Mouse (Mus musculus): Measurements from ENCODE around the gene Dtnb.

The Dtnb gene

DNA sequence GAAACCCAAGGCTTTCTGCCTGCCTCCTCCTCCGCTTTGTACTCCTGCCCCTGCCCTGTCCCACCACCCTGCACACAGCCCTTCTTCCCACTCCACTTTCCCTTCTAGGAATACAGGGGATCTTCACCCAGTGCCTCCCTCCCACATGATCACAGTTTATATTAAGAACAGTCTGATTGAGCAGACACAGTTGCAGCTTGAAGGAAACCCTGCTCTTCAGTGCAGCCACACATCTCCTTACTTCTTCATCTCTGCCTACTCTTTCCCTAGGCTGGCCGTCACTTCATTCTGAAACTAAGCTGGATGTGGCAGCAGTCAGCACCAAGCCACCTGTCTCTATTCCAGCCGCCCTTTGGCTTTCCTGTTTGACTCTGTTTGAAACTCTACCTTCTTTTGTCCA lies 201.5 kb downstream of the Dtnb start:
- in situ Hi-C loops (cut with MboI): no loop called here

DNA sequence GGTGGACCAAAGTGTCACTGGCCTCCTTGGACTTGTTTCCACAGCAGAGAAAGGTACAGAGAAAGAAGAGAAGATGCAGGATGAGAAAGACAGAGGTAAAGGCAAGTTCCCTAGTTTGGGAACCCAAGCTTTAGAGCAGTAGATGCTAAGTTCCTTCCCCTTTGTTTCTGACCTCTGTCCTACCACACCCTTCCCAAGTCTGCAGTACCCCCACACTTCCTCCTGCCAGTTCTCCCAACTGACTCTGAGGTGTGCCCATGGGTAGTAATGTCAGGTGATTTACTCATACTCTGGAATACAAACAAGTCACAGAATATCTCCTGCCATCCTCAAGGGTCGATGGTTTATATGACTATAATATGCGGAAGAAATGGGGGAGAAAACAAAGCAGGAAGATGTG lies 203.8 kb downstream of the Dtnb start:
- in situ Hi-C loops (cut with MboI): no loop called here

DNA sequence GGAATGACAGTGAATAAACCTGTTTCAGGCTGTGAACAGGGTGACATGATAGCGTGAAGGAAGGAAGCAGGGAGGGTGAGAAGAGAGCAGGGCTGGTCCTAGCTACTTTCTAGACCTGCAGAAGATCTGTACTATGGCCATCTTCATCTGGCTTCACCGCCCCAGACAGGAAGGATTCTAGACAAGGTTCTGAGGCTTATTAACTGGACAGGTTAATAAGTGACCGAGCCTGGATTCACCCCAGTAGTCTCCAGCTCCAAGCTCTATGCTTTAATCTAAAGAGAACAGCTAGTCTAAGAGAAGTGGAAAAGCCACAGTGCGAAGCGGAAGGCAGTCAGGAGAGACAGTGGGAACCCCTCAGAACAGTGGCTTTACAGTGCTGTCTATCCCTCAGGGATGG lies 205.5 kb downstream of the Dtnb start:
- in situ Hi-C loops (cut with MboI): no loop called here

DNA sequence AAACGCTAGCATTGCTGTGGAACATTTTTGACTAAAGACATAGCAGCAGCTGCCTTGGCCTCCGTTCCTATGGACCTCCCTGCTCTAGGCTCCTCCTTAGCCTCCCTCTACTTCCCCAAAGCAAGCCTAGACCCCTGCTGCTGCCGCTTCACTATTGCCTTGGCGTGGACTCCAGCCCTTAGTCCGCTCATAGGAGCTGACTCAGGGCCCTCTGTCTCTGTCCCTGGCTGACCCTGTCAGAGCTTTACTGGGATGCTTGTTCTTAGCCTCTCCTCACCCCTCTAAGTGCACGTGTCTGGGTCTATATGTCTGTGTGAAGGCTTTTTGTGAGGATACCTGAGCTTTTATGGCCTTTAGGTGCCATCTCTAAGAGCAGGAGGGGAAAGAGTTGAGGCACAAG lies 206.1 kb downstream of the Dtnb start:
- in situ Hi-C loops (cut with MboI): no loop called here

DNA sequence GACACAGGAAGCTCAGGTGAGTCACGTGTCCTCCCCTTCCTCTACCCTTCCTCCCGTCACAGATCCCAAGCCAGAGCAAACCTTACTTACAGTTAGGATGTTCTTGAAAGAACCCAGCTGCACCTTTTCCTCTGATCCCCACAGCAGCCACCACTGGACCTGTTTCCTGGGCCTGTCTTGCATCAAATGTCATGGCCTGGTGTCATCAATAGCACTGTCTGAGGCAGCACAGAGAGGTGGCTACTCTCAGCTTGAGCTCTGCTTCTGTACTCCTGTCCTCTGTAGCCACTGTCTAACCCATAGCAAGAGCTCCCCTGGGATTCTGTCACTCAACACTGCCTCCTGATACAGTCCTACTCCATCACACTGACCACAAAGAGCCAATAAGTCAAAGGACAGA lies 207.5 kb downstream of the Dtnb start:
- in situ Hi-C loops (cut with MboI): no loop called here

DNA sequence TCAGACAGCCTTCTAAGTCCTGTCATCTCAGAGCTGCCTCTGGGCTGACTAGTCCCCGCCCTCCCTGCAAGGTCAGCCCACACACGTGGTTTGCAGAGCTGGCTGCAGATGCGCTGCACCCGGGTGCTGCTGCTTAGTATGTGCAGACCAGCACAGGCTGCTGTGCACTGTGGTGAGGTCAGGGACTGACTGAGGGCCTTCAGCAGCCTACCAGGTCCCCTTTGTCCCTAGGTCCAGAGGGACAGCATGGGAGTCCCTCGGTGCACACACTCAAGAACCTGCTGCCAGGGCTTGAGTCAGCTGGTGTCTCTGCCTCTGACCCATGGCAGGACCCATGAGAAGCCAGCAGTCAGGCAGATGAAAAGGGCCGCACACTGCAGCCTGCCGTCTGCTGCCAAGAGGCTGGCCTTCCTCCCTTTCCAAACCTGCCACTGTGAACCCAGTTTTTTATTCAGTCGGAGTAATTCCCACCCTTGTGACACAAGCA lies 208.3 kb downstream of the Dtnb start:
- in situ Hi-C loops (cut with MboI): no loop called here

DNA sequence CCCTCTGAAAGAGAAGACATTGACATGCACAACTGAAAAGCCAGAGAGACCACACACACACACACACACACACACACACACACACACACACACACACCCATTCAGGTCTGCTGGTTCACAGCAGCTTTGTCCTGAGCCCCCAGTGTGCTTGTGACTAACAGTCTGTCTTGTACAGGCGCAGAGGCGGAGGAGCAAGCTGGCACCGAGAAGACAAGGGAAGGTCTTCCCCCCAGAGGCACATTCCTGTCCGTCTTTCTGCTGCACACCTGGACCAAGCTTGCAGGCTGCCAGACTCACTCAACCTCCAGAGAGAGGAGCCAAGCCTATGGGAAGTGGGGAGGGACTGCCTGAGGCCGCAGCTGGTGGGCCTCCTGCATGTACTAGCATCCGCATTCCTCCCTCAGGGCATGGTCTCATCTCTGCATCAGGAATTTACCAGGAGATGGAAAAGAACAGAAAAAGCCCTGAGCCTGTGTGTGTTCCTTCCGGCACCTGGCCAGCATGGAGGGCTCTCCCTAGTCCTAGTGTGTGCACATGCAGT lies 208.8 kb downstream of the Dtnb start:
- in situ Hi-C loops (cut with MboI): no loop called here

DNA sequence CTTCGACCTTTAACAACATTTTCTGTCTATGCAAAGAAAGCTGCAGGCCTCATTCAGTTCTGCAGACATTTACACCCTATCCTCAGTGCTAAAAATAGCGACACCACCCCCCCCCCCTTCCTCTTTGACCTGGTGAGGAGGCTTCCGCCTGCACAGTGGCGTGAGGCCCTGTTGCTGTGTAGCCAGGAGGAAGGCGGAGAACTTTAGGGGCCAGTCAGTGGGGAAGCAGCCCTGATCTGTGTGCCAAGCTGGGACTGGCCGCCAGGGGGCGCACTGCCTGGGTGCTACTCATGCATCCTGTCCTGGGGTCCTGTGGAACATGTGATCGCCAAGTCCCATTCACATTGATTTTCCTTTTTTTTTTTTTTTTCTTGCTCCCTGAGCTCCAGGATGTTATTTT lies 209.3 kb downstream of the Dtnb start:
- in situ Hi-C loops (cut with MboI): no loop called here

DNA sequence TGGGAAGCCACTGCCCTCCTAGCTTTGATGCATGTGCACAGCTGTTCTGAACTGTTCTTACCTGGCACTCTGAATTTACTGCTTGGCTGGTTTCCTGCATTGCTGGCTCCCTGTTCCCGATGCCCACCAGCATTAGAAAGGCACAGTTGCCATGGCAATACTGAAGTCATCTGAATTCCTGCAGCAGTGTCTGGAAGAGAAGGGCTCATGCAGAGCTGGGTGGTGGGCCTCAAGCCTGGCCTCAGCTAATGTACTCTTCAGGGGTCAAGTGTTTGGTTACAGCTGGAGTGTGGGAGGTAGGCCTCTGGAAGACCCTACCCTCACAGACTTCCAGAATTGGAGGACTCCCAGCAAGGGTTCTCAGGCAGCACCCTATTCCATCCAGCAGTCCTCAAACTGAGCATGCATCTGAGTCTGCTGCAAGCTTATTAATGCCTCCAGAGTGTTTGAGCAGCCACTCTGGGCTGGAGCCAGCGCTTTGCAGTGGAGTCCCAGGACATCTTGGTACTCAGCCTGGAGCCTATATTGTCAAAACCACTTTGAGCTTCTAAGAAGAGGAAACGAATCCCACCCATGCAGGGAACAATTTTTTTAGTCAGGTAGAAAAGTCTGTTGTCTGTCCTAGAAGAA lies 211.1 kb downstream of the Dtnb start:
- in situ Hi-C loops (cut with MboI): no loop called here

DNA sequence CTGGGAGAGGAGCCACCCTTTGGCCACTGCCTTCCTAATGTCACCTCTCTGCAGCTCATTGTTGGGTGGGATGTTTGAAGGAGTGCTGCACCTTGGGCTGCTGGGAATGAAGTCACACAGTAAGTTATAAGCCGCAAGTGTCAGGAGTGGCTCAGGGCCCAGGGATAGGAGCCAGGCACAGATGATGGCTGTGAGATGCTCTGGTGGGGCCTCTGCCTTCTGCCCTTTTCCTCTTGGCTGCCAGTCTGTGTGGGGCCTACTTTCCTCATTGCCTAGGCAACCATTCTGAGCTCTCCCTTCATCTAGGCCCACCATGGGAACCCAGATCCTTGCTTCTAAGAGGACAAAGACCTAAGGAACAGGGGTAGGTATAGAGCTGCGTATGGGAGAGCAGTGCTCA lies 212.1 kb downstream of the Dtnb start:
- in situ Hi-C loops (cut with MboI): no loop called here

DNA sequence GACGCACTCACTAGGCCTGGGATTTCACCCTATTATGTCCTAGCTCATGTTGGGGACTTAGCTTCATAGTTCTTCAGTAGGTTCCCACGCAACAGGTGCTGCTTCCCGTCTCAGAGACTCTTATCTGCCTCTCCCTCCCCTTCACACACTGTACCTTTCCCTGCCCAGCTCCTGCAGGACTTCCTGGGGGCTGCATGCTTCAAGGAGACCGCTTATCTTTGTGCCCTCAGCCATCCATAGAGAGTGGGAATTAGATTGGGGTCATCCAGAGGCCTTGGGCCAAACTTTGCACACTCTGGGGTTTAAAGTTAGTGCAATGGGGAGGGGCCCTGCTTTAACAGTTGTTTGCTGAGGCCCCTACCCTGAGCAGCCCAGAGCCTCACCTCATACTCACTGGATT lies 212.5 kb downstream of the Dtnb start:
- in situ Hi-C loops (cut with MboI): no loop called here

DNA sequence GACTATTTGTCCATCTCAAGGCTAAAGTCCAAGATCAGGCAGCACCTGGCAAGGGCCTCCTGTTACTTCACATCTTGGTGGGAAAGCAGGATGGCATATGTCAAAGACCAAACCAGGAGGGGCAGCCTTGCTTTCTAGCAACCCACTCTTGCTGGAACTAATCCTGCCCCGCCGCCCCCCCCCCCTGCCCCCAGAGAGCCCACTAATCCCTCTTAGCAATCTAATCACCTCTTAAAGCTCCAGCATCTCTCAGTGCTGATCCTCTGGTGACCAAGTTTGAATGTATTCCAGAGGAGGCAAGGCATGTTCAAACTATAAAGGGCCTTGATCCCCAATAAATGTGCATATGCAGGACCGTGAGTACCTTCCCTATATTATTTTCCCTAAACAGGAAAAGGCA lies 214.9 kb downstream of the Dtnb start:
- in situ Hi-C loops (cut with MboI): no loop called here

DNA sequence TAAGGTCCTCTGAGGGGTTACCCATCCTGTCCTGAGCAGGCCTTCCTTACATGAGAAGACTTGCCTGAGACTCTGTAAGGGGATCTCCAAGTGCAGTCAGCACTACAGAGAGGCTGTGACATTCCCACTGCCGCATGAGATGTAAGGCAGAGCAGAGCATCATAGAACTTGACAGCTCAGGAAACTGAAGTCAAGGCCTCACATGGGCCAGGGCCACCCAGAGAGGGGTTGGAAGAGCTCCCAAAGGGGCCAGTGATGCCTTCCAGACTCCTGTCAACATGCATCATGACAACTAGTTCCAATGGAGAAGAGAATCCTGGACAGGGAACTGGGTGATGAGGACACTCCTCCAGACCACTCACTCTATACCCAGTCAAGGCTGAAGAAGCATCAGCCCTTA lies 215.4 kb downstream of the Dtnb start:
- in situ Hi-C loops (cut with MboI): no loop called here

DNA sequence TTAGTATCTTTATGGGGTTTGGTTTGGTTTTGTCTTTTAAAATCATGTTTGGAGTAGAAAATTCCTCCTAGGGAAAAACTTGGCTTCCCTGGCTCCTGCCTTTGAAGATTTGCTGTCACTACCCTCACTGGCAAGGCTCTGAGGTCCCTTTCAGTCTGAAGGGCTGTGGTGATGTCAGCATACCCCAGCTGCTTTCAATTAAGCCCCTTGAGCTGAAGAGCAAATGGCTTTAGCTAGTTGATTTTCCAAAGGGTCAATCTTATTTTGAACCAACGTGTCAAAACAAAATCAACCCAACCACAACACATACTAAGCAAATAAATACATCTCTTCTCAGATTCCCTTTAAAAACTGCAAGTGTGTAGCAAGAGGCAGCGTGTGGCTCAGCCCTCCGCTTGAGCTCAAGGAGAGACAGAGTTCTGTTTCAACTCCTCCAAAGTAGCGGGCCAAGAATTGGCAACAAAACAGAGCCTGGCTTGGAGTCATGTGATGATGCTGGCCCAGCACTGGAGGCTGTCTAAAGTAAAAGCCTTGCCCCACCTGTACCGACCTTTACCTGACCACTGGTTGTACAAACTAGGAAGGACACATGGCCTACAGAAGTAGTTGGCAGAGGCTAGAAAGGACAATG lies 216.4 kb downstream of the Dtnb start:
- in situ Hi-C loops (cut with MboI): no loop called here

DNA sequence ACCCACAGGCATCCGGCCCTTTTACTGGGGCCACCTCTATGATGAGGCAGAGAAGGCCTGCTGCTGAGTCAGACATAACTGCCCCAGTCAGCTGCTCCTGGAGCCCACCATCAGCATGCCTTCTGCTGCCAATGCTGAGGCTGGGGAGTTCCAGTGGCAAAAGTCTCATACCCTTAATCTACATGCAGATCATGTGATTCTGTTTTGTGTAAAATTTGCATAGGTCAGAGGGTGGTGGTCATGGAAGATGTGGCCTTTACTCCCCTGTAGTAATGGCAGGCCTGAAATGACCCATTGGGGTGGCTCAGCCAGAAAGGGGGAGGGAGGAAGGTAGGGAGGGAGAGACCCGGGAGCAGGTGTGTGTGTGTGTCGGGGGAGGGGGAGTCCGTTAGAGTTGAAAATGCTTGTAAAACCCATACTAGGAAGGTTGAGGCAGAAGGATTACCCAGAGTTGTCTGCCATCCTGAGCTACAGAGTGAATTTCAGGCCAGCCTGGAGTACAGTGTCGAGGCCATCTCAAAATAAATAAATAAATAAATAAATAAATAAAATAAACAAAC lies 217.5 kb downstream of the Dtnb start:
- in situ Hi-C loops (cut with MboI): no loop called here

DNA sequence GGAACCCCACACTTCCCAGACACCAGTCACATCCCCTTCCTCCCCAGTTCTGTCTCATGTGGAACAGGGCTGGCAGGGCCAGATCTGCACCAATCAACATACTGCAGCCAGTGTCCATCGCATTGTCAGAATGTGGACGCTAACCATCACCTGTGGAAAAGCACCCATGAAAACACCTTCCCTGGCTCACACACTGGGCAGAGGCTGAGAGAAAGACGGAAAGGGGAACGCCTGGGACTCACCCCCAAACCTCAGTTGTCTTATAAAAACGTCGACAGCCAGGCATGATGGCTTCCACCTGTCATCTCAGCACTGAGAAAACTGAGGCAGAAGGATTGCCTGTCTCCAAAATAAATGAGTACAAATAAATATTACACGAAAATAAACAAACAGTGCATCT lies 219.1 kb downstream of the Dtnb start:
- in situ Hi-C loops (cut with MboI): no loop called here

DNA sequence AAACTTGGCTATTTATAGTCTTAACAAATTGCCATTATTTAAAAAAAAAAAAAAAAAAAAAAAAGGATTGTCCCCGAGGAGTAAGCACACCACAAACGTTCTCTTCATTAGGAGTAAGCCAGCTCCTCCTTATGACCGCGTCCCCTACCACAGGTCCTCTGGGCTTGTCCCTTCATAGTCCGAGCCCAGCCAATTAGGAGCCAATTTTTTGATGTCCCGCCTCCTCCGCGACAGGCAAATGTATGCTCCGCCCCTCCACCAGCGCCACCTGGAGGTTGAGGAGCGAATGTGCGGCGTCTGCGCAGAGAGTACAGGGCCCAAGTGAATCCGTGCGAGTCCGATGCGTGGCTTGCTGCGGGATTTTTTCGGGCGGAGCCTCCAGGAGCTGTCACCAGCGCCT lies 219.6 kb downstream of the Dtnb start:
- in situ Hi-C loops (cut with MboI): no loop called here

DNA sequence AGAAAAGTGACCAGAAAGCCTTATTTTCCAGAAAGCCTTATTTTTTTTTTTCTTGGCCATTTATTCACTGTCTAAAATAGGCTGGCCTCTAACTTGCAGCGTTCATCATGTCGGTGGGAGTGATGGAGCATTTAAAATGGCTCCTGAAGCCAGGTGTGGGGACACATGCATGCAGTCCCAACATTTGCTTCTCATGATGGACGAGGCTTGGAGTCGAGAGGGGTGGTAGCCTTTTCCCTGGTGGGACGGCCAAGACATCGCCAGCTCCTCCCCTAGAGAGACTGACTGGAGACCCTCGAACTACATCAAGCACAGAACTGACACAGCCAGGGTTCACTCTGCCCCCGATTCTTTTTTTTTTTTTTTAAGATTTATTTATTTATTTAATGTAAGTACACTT lies 220.1 kb downstream of the Dtnb start:
- in situ Hi-C loops (cut with MboI): no loop called here

DNA sequence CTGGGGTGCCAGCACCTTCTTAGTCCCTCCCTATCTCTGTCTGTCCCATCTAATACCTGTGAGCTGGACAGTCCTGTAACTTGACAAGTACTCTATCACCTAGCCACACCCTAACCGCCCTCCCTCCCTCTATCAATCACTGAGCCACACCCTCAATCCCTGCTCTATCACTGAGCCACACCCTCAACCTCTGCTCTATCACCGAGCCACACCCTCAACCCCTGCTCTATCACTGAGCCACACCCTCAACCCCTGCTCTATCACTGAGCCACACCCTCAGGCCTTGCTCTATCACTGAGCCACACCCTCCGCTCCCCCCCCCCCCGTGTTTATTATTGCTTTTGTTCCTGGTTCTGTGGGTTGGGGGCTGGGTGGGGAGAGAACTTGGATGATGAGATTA lies 223.4 kb downstream of the Dtnb start:
- in situ Hi-C loops (cut with MboI): no loop called here

DNA sequence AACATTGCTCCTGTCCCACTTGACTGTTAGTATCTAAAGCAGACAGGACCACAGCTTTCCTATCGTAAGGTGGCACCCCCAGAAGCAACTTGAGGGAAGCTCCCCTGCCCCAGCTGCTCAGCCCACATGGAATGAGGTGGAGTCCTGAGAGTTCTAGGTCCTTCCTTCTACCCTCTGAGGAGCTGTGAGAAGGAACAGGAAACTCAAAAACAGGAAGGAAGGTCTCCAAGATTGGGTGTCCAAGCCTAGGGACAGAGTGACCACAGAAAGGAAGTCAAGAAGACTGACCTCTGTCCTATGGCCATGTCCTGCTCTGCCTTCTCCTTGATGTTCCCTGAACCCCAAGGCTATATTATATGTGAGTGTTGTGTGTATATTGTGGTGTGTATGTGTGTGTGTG lies 227.4 kb downstream of the Dtnb start:
- in situ Hi-C loops (cut with MboI): no loop called here

DNA sequence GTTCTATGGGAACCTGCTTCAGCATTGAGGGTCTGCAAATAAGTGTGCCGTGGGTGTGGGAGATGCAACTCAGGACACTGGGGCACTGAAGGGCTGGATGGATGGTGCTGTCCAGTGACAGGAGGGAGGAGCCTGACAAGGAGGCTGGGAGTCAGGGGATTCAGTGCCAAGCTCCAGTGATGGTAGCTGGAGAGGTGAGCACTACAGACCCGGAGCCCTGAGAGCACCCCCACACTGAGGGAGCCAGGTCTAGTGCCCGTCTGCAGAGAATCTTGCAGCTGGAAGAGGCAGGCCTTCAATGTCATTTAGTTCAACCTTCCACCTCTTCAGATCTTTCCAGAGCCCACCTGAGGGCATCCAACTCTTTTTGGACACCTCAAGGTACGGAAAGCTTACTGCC lies 233.7 kb downstream of the Dtnb start, which contains the start of gene Dnmt3a:
Gene Dnmt3a, plus strand, starts transcription at position 156 of the 400 bp plus-strand sequence.
- in situ Hi-C loops (cut with MboI): no loop called here

DNA sequence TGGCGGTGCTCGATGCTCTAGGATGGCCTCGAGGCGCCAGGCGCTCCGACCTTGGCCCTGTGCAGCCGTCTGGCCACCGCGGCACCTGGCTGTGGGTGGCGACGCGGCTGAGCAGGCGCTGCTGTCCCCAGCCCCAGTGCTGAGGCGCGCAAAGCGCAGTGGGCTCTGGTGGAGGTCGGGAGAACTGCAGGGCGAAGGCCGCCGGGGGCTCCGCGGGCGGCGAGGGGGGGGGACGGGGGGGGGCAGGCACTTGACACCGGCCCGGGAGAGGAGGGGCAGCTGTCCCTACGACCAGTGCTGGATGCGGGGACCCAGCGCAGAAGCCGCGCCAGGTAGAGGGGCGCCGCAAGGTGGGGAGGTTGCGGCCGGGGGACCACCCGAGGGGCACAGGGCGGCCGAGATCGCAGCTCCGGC lies 234.1 kb downstream of the Dtnb start:
- in situ Hi-C loops (cut with MboI): no loop called here

All from mature B cell (primary cell).